Mouse (Mus musculus): ENCODE results near the gene Rora.

Gene Rora

DNA sequence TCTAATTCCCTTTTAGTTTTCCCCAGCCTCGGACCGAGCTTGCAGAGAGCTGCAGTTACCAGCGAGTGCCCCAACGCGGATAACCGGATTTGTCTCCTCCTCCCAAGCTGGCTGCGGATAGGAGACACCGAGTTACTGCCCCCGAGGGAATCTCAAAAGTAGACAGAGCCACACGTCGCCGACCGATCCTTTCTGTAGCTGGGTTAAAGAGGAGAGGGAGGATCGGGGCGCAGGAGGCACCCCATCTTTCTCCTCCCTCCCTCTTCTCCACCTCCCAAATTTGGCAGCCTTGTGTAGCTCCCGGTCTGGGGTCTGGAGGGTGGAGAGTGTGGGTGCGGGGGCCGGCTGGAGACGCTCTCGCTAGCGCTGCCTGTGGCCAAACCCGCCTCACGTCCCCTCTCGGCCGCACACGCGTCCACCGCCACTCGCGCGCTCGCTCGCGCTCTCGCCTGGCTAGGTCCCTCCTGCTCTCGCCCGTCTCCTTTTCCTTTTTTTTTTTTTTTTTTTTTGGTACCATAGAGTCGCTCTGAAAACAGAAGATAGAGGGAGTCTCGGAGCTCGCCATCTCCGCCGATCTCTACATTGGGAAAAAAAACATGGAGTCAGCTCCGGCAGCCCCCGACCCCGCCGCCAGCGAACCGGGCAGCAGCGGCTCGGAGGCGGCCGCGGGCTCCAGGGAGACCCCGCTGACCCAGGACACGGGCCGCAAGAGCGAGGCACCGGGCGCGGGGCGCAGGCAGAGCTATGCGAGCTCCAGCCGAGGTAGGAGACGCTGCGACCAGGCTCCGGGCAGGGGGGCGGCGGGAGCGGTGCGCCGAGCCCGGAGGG lies at the start of gene Rora:
TSS of gene Rora (plus strand) at position 576 of the 828 bp plus-strand sequence.
- DNase-seq: peak; percentile 55

DNA sequence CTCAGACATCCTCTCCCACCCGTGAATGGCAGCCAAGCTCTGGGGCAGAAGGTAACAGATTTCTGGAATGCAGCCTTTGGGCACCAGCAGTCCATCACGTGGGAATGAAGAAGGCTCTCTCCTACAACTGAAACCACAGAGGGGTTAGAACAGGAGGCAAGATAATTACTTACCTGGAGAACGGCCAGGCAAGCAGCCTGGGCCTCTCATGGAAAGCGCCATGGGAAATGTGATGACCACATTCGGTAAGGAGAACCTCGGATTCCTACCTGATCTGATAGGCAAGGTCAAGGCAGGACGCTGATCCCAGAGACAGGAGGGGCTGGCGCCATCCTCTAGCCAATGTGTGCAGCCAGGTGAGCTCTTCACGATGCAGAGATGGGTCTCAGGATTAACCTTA lies 39.6 kb upstream of the Rora start:
- DNase-seq: no peak

DNA sequence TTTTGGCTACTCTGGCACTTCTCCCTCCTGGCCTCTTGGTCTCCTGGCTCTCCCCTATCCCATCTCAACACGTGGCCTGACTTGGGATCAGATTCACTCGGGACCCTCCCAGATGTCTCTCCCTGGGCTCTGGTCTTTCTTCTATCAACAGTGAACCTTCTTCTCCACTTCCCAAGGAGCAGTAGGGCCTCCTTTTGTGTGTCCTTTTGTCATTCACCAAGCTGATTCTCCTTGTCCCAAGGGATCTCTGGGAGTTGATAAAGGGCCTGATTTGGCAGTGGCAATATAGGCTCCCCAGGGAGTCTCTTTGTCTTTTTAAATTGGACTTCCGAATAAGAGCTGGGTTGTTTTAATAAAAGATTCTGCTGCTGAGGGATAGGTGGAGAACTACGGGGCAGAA lies 36.5 kb upstream of the Rora start:
- no peak for DNase-seq

DNA sequence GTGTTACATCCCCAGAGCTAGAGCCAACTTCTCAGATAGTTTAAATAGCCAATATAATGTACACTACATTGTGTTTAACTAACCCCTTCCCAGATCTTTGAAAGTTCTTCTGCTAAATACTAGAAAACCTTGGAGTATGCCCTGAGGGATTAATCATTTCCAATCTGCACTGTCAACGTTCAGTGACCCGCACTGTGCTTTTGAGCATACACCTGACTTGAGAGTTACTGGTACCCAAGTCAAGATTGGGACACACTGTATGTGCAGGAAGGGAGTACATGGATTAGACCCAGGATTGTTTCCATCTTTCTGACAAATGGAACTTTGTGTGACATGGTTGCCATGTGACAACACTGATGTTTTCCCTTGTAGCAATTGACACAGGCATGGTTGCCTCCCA lies 33.5 kb upstream of the Rora start:
- no peak for DNase-seq

DNA sequence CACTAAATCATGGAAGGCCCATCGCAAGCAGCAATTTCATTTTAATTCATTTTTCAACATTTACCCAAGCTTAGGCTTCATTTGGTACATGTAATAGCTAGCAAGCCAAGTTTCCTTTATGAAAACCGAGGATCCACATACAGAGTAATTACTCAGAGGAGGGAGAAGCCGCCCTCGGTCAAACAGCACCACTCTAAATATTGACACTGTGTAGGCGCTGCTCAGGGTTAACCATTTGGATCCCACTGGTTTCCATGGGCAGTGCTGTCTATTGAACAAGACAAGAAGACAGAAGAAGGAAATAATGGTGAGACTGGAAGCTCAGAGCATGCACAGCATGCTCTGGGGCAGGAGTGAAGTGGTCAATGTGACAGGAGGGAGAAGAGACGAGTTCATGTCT lies 33.1 kb upstream of the Rora start:
- DNase-seq: no peak

DNA sequence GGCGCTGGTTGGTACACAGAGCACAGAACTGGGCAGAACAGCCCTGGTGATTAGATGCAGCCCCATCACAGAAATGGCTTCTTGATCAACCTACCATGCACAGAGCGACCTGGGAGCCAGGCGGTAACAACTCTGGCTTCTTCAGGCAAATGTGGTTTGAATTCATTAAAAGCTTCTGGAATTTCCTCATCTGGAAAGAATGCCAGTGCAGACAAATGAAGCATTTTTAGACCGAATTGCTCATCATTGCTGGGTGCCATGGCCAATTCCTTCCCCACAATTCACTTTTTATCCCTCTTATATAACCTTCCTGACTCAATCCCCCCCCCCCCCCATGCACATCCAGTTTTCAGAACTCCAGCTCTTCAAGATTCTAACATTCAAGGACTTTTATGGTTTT lies 28.6 kb upstream of the Rora start:
- DNase-seq: no peak

DNA sequence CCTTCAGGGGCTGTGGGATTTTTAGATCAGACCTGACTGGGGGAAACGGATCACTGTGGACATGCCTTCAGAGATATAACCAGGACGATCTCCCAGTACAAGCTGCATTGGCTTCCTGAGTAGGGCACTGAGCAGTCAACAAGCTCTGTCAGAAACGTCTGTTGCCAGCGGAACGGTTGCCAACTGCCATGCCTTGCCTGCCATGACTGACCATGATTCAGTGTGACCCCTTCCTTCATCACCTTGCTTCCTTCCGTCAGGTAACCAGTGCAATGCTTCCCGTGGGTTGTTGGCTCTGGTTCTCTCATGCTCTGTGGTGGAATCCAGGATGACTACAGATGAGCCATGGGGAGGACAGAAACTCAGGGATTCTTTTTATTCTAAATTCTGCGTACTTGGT lies 16.3 kb upstream of the Rora start:
- DNase-seq: no peak

DNA sequence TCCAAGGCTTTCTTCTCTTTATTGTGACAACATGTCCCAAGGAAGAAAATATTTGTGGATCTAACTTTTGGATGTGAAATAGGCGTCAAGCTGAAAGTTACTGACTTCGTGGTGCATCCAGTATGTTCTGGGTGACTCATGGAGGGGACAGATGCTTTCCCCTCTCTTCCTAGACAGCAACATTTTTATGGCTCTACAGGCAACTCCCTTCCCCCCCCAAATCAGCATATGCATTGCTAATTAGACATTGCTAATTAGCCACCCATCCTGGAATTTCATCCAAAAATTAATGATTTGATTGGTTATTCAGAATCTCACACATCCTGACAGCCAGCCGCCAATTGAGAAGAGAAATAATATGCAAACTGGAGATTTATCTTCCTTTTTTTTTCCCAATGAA lies 12.5 kb upstream of the Rora start:
- DNase-seq: no peak

DNA sequence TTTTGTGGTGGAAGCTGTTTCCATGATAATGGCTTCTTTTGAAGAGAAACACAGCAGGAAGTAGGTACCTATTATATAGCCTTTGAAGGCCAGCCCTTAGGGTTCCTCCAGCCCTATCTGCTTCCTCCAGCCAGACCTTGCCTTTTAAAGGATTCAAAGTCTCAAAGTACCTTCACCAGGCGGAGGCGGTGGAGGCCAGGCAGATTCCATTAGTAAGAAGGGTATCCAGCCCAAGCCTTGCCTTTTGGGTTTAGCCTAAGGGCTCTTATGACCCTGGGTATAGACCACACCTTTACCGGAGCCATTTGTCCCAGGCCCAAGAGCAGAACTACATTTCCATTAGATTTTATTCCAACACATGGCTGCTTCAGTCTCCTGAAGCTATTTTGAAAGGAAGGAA lies 5.5 kb upstream of the Rora start:
- DNase-seq: no peak

DNA sequence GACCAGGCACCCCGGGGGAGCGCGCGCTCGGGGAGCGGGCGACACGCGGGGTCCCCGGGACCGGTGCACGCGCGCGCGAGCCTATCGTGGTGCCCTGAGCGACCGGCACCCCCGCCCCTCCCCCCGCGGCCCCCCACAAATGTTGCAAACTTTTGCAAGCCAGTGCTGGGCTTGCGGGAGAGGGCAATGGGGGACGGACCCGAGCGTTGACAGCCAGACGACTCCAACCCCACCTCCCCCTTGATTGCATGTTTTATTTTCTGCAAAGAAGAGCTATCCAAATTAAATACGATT lies 400 bp downstream of the Rora start:
- no peak for DNase-seq

DNA sequence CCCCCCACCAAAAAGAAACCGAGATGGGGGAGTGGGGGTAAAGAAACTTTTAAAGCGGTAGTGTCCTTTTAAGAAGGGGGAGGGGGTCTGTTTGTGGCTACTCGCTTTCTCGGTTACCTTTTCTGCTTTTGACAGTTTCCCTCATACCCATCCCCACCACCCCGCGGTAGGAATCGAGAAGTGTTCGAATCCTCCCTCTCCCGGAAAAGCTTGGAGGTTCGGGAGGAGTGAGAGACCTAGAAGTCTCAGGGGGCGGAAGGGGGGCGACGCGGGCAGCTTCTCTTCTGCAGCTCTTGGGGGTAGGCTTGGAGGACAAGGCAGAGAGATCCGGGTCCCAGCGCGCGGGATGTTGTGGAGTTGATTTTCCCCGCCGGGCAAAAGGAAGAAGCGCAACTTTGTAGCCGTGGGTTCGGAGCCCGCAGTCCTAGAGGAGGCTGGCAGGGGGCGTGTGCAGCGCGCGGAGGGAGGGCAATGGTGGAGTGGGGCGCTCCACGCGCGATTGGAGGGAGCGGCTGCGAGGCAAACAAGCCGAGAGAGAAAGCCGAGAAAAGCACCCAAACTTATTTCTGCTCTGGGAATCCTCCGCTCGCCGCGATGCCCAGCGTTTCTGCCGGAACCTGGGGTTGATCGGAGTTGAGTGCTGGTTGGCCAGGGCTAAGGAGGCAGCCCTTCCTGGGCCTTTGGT lies 889 bp downstream of the Rora start:
- peak; percentile 11 for DNase-seq

DNA sequence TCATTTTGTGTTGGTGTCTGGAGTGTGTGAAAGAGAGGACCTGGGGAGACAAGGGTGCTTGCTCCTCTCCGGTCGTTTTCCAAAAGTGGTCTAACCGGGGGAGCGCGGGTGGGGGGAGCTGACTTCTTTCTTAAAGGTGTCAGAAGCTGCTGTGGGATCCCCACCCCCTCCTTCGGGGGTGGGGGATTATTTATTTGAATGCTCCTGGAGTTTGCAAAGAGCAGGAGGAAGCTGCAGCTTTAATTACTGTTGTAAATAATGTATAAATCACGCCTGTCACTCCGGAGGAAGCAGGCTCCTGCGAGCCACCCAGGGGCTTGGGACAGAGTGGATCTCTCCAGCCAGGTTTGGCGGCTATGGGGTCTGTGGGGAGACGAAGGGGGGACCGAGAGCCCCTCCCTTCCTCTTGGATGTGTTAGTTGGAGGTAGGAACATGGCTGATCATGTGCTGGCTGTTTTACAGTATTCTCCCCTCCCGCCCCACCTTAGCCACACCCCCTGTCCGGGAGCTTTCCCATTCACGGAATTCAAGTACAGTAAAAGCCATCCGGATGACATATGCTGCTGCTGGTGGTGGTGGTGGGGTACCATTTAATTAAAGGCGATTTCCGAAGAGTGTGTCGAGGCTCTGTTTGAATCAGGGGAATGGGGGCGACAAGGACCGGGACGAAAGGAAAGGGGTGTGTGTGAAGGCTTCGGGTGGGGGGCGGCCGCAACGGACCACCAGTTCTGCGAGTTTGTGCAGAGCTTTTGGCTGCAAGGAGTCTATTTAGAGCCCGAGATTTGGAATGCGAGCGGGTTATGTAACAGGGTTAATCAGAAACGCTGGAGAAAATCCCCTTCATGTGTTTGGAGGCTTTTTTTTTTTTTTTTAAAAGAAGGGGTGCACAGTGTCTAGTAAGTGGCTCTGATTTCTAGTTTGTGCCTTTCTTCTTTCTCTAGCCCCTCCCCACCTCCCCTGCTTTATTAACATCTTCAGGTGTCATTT lies 1.7 kb downstream of the Rora start:
- peak; percentile 20 for DNase-seq

DNA sequence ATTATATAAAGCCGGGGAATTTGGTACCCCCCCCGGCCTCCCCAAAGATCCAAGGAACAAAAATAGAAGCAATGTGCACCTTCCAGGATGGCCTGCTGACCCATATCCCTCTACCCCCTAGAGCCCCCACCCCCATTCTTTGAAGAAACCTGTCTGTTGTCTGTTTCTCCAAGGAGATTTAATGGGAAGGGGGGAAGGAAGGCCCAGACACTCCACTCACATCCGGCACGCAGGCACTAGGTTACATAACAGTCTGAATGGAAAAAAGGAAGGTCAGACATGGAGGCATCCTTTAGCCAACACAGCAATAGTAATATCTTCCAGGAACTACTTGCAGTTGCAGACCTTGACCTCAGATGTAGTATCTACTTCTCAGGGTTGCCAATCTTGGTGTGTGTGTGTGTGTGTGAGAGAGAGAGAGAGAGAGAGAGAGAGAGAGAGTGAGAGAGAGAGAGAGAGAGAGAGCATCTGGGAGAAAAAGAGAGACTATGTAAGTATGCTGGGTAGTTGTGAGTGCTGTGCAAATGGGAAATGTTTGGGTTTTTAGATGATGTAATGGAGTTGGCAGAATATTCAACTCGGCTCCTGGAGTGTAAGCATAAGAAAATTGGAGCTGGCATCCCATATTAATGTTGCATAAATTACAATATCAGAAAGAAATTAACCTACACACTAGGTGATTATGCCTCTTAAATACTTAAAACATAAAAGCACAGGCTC lies 2.6 kb downstream of the Rora start:
- no peak for DNase-seq

DNA sequence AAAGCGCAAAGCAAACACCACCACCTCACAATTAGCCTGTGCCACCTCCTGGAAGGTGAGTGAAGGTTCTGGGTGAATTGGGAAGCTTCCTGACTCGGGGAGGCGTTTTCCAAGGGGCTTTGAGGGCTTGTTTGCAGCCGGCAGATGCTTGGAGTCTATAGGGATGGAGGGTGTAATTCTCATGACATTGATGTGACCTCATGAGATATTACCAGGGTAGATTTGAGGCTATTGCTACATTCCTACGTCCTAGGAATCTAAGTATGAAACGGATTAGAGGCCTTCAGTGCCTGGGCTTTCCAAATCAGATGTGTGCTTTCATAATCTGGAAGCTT lies 3.2 kb downstream of the Rora start:
- DNase-seq: no peak

DNA sequence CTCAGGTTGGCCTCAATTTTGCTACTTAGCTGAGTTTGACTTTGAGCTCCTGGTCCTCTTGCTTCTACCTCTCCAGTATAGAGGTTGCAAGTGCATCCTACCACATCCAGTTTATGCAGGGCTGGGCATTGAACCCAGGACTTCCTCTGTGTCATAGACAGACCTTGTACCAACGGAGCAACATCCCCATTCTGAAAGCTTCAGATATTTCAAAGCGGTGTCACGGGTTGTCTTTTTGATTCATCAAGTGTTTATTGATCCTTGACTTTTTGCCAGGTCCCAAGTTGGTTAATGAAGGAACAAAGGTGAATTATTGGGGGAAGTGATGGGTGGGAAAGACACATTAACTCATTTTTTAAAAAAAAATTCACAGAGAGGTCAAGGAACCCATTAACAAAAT lies 17.1 kb downstream of the Rora start:
- DNase-seq: no peak

DNA sequence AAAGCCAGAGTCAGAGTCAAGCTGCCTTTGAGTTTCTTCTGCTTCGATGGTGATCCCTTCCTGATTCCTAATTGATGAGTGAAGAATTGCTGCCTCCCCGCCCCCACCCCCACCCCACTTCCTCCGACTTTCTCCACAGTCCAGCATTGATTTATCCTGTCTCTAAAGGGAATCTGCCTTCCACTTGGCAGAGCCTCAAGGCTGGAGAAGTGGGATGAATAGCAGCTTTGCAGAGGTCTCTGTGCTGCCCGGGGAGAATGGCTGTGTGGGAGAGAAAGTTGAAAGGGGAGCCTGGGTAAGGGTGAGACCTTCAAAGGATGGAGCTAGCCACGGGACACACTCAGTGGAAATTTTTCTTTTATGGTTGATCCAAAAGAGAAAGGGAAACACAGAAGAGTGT lies 18.9 kb downstream of the Rora start:
- DNase-seq: no peak

DNA sequence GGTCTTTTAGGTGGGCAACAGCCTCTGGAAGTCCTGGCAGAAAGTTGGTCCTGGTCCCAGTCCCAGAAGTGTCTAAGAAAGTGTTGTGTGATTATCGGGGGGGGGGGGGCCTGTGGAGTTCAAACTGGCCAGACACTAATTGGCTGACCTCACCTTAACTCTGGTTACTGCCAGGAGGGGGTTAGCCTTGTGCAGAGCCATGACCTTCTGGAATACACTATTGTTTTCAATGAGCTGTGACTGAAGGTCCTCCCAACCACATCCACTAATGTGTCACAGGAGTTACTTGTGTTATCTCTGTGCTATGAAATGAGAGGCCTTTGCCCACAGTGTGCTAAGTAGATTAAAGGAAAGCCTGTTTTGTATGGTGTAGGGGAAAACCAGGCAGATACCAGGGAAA lies 19.6 kb downstream of the Rora start:
- no peak for DNase-seq

DNA sequence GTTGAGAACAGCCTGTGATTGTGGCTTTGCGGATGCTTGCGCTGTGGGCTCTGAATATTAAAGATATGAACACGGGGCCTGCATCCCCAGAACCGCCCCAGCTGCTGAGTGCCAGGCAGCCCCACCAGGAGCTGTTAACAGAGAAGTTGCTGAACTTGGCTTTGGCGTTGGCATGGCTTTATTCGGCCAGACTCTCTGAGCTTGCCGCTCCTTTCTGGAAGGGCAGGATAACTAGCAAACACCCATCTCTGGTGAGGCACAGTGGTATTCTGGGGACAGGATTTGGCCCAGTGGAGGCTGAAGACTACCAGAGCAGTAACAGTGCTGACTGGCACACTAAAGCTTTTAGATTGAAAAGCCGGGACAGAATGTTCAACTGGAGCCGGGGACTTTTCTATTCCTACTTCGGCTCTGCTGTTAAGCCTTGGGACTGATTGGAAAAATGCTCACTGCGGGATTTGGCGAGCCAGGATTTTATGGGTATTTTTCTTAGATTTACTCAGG lies 26.3 kb downstream of the Rora start:
- no peak for DNase-seq

DNA sequence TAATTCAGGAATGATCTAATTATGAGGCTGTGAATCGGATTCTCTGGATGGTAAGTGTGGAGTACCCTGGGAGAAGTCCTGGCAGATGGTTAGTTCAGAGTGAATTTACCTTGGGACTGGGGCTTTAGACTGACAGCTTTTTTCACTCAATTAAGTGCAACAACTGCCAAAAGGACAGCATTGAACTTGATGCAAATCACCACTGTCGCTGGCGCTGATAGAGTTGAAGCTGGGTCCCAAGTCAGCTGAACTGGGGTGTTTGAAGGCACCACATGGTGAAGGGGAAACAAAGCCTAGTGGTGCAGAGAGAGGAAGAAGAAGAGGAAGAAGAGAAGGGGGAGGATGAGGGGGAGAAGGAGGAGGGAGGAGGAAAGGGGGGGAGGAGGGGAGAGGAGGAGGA lies 30.4 kb downstream of the Rora start:
- DNase-seq: no peak

DNA sequence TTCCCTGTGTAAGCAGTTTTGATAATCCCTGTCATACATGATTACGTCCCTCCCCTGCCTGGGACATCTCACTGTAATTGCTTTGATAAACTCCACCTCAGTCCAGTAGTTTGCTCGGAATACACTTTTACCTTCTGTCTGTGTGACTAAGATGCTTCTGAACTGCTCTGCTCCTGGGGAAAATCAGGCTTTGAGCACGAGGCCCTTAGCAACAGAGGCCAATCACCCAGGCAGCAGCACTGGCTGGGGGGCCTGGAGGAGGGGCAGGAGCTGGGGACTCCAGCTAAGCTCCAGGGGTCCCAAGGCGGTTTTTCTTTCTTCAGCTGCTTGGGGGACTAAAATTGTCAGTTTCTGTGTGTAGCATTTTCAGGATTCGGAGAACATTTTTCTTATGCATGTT lies 32.0 kb downstream of the Rora start:
- no peak for DNase-seq

DNA sequence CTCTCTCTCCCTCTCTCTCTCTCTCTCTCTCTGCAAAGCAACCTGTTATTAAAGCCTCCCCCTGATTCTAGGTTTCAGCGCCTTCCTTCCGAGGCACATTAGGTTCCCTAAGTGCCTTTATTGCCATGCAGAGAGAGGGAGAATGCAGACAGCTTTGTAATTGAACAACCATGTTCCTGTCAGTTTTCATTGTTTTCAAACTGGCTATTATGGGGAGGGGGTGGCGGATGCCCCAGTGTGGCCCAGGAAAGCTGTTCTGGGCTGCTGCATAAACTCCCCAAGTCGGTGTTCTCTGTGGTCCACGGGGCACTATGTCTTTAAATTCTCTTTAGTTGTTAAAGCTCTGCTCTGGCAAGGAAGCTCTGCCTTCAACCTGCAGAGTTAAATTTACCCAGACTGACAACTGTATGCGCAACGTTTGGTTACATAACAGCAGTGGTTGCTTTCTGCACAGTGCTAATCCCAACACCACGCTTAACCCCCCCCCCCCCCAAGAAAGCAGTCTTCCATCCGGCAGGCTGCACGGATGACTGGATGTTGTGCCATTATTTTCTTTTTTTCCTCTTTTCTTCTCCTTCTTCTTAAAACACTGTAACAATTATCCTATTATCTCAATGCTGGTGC lies 33.8 kb downstream of the Rora start:
- no peak for DNase-seq

DNA sequence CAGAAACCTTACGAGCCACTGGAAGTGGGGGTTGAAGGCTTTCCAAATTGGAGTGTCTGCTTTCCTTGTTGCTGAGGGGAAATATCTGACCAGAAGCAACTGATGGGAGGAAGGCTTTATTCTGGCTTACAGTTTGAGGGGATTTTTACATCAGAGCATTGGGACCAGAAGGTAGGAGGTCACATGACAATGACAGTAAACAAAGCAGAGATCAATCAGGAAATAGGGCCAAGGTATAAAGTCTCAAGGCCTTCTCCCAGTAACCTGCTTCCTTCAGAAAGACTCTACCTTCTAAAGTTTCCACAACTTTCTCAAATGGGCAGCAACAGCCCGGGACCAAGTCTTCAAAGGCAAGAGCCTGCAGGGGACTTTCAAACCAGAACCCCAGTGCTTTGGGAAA lies 34.6 kb downstream of the Rora start:
- no peak for DNase-seq

DNA sequence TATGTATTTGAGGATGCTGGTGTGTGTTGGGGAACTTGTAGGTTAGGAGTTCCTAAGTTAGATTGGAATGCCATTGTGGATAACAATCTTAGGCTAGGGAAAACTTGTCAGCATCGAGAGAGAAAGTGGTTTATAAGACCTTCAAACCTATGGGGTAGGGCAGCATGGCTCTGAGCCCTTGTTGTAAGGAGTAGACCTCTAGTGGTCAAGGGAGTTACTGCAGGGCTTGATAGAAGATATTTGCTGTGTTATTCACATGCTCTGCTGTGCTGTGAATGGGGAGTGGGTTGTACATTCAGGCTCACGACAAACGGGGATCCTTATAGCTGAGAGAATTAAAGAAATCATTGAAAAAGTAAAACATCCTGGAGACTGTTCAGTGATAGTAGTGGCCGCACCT lies 35.8 kb downstream of the Rora start:
- peak; percentile 78 for DNase-seq
